Mouse (Mus musculus) stomach, embryonic 15.5 days (tissue): Measurements from ENCODE around the gene Cln5. TPM values are rescaled to one million over a fixed set of nuclear protein-coding genes. Genes with fewer than 3 reads are reported as not detected.

Source experiments
- ATAC-seq: fragments of 200-750 bp; cut with Nextera tagmentation; 2 replicates; pipeline ENCODE4 v1.8.0; 2017; ENCODE audit warnings: low read depth, moderate number of reproducible peaks, moderate TSS enrichment; ENCODE audit not compliant: insufficient read depth, low FRiP score
- H3K27ac ChIP-seq: fragments of 300-500 bp; sonication (generic); 2 replicates; pipeline ENCODE4 v1.5.1; 2015; ENCODE audit warnings: mild to moderate bottlenecking, inconsistent platforms
- H3K27me3 ChIP-seq: fragments of 300-500 bp; sonication (generic); replicated peaks from 2 replicates; pipeline ENCODE4 v1.6.1; 2015; ENCODE audit warnings: inconsistent platforms
- H3K36me3 ChIP-seq: fragments of 300-500 bp; sonication (generic); 2 replicates; pipeline ENCODE4 v1.6.1; 2015; ENCODE audit warnings: inconsistent platforms
- H3K4me1 ChIP-seq: fragments of 300-500 bp; sonication (generic); 2 replicates; pipeline ENCODE4 v1.6.1; 2015; ENCODE audit warnings: inconsistent platforms
- H3K4me2 ChIP-seq: fragments of 300-500 bp; sonication (generic); 2 replicates; pipeline ENCODE4 v1.6.1; 2015; ENCODE audit warnings: mild to moderate bottlenecking, inconsistent platforms
- H3K4me3 ChIP-seq: fragments of 300-500 bp; sonication (generic); replicated peaks from 2 replicates; pipeline ENCODE4 v1.5.1; 2015; ENCODE audit warnings: inconsistent platforms
- H3K9ac ChIP-seq: fragments of 300-500 bp; sonication (generic); 2 replicates; pipeline ENCODE4 v1.6.1; 2015; ENCODE audit warnings: inconsistent platforms
- H3K9me3 ChIP-seq: fragments of 300-500 bp; sonication (generic); 2 replicates; pipeline ENCODE4 v1.6.1; 2016; ENCODE audit warnings: inconsistent platforms
- WGBS: fragments of 180-500 bp; shearing (Covaris S2); methylation state at CpG from one replicate; pipeline ENCODE4 v1.1.7; 2015; 5-methylcytosine and 5-hydroxymethylcytosine counted together
- polyA plus RNA-seq: library from polyadenylated mRNA; unstranded; fragments of >200 nt; fragmentation: Nextera tagmentation; extraction: Ambion mirVana; gene quantifications from 2 replicates; pipeline ENCODE4 v1.2.1, GENCODE M21; 2015

Gene Cln5
- polyA plus RNA-seq, 1 experiment from 2014 or later, result 29.2 TPM

- no peaks in the 10 kb centered on the region for H3K27me3 ChIP-seq
- H3K4me3 ChIP-seq, result peak overlapping the region; percentile 85
- H3K4me2 ChIP-seq, result peak overlapping the region; percentile 59
- ATAC-seq, result peak; percentile 84
- under 1% methylated on average over 69 of the region's 86 CpGs for WGBS
- no peaks in the 10 kb centered on the region for H3K9me3 ChIP-seq
- peaks cover 18% of the 10 kb centered on the region for H3K4me1 ChIP-seq
- H3K27ac ChIP-seq, result peak overlapping the region; percentile 99
- peak overlapping the region; percentile 93 for H3K9ac ChIP-seq
- H3K36me3 ChIP-seq, result 0 out of 2 replicates have a peak, but pooled peaks cover 3% of the 10 kb centered on the region
Measured at GRCm38 (mm10) chr14:103098587-103099235, 28.7 kb downstream of the Cln5 start.

- Histone ChIP-seq H3K4me2 (peak within 1 kb of the TSS; percentile 59), H3K4me3 (peak within 1 kb of the TSS; percentile 85), H3K36me3 (0 out of 2 replicates have a peak, but pooled peaks cover 3% of the 10 kb centered on the region), H3K27me3 (no peaks in the 10 kb centered on the region), H3K9ac (peak within 1 kb of the TSS; percentile 93), H3K9me3 (no peaks in the 10 kb centered on the region), H3K4me1 (peaks cover 16% of the 10 kb centered on the region), H3K27ac (peak within 1 kb of the TSS; percentile 99)
- peak; percentile 94 for ATAC-seq
- WGBS, result under 1% methylated on average over 88 of the region's 88 CpGs
Measured at GRCm38 (mm10) chr14:103099238-103099933, 29.4 kb downstream of the Cln5 start, which contains the start of gene Fbxl3. Gene Fbxl3, minus strand, starts transcription at chr14:103099566.

GRCm38 (mm10) chr14:103100296-103100695 lies 30.3 kb downstream of the Cln5 start:
- 0 out of 2 replicates have a peak, but pooled peaks cover 3% of the 10 kb centered on the region for H3K36me3 ChIP-seq
- H3K9me3 ChIP-seq, result no peaks in the 10 kb centered on the region
- H3K27me3 ChIP-seq, result no peaks in the 10 kb centered on the region
- H3K27ac ChIP-seq, result peak overlapping the region; percentile 26; the same call in 1 of the 2 replicates
- H3K4me2 ChIP-seq, result no peak overlapping the region
- H3K4me3 ChIP-seq, result no peak overlapping the region
- WGBS, result 74% methylated on average over 13 of the region's 13 CpGs
- no peak overlapping the region for H3K9ac ChIP-seq
- peaks cover 16% of the 10 kb centered on the region for H3K4me1 ChIP-seq
- no peak for ATAC-seq

DNA sequence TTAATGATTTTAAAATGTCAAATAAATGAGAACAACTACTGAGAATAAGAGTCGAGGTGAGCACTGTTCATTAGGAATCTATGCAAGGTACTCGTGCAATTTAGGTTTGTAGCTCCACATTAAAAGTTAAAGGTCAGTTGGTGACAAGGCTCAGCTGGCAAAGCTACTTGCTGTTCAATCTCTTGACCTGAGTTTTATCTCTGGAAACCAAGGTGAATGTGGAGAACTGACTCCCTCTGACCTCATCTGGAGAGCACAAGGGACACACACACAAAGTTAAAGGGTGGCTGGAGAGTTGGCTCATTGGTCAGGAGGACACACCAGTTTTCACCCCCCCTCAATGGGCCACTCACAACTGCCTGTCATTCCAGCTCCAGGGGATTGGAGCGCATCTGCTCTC lies 31.2 kb downstream of the Cln5 start:
- H3K27ac ChIP-seq, result peak overlapping the region; percentile 35; the same call in 1 of the 2 replicates
- no peaks in the 10 kb centered on the region for H3K9me3 ChIP-seq
- WGBS, result 54% methylated on average over 3 of the region's 3 CpGs
- no peak overlapping the region for H3K4me3 ChIP-seq
- no peak overlapping the region for H3K4me2 ChIP-seq
- H3K36me3 ChIP-seq, result 0 out of 2 replicates have a peak, but pooled peaks cover 2% of the 10 kb centered on the region
- no peaks in the 10 kb centered on the region for H3K27me3 ChIP-seq
- peaks cover 16% of the 10 kb centered on the region for H3K4me1 ChIP-seq
- ATAC-seq, result no peak
- H3K9ac ChIP-seq, result no peak overlapping the region

DNA sequence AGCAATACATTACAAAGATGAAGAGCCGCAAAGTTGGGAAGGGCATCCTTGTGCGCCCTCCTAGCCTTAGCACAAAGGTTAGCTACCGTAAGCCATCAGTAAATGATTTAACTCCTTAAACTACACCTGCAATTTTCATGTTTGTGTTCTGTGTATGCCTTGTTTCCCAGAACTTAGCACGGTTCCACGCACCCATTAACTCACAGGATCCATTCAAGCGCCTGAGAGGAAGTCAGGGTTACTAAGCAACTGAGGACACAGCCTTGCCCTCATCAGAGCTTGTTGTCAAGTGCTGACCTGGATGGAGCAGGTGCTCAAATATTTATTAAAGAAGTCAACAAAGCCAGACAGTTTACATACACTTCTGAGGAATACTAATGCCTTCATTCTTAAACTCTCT lies 32.2 kb downstream of the Cln5 start:
- Histone ChIP-seq H3K4me2 (no peak overlapping the region), H3K4me1 (peaks cover 14% of the 10 kb centered on the region), H3K36me3 (no peaks in the 10 kb centered on the region), H3K9me3 (no peaks in the 10 kb centered on the region), H3K27ac (no peak overlapping the region), H3K27me3 (no peaks in the 10 kb centered on the region), H3K9ac (no peak overlapping the region), H3K4me3 (no peak overlapping the region)
- no peak for ATAC-seq
- WGBS, result 41% methylated on average over 6 of the region's 6 CpGs

DNA sequence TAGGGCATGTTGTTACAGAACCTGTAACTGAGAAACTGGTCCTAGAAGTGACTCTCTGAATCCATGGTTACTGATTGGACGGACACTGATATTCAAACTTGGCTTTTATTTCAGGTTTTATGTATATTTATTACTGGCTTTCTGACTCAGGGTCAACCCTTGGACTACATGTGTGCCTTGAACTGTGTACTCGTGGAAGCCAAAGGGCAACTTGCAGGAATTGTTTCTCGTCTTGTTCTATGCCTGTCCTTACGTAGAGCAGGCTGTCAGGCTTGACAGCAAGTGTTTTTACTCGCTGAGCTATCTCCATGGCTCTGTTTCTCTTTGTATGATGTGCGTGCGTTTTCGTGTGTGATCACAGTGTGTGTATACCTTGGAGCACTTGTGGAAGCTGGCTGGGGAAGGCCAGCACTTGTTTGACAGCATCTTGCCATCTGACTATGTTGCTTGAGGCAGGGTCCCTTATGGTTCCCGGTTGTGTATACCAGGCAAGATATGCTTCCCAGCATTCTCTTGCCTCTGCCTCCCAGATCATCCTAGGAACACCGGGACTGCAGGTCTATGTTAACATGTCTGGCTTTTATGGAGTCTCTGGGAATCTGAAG lies 32.8 kb downstream of the Cln5 start:
- Histone ChIP-seq H3K9me3 (no peaks in the 10 kb centered on the region), H3K27ac (0 out of 2 replicates have a peak overlapping the region, but pooled peaks have one; percentile 11), H3K4me1 (peaks cover 11% of the 10 kb centered on the region; the same call in 1 of the 2 replicates), H3K36me3 (no peaks in the 10 kb centered on the region), H3K9ac (no peak overlapping the region), H3K4me3 (no peak overlapping the region), H3K4me2 (no peak overlapping the region), H3K27me3 (no peaks in the 10 kb centered on the region)
- 50% methylated on average over 10 of the region's 10 CpGs for WGBS
- no peak for ATAC-seq

- H3K27ac ChIP-seq, result no peak overlapping the region
- ATAC-seq, result no peak; the same call in 1 of the 2 replicates
Measured at GRCm38 (mm10) chr14:103106301-103106700, 36.3 kb downstream of the Cln5 start.

GRCm38 (mm10) chr14:103109971-103110370 lies 40.0 kb downstream of the Cln5 start:
- ATAC-seq, result no peak
- H3K9me3 ChIP-seq, result no peaks in the 10 kb centered on the region
- 74% methylated on average over 4 of the region's 4 CpGs for WGBS
- H3K4me1 ChIP-seq, result no peaks in the 10 kb centered on the region
- no peak overlapping the region for H3K27ac ChIP-seq
- H3K27me3 ChIP-seq, result no peaks in the 10 kb centered on the region
- no peak overlapping the region for H3K4me2 ChIP-seq
- H3K4me3 ChIP-seq, result no peak overlapping the region
- H3K36me3 ChIP-seq, result peaks cover 6% of the 10 kb centered on the region; the same call in 1 of the 2 replicates
- no peak overlapping the region for H3K9ac ChIP-seq

More at GRCm38 (mm10) chr14:103106301-103106700, 36.3 kb downstream of the Cln5 start:
- WGBS, result 81% methylated on average over 2 of the region's 2 CpGs
- no peaks in the 10 kb centered on the region for H3K9me3 ChIP-seq
- no peak overlapping the region for H3K4me3 ChIP-seq
- no peak overlapping the region for H3K4me2 ChIP-seq
- no peaks in the 10 kb centered on the region for H3K27me3 ChIP-seq
- H3K4me1 ChIP-seq, result peaks cover 4% of the 10 kb centered on the region; the same call in 1 of the 2 replicates
- no peak overlapping the region for H3K9ac ChIP-seq
- no peaks in the 10 kb centered on the region for H3K36me3 ChIP-seq

DNA sequence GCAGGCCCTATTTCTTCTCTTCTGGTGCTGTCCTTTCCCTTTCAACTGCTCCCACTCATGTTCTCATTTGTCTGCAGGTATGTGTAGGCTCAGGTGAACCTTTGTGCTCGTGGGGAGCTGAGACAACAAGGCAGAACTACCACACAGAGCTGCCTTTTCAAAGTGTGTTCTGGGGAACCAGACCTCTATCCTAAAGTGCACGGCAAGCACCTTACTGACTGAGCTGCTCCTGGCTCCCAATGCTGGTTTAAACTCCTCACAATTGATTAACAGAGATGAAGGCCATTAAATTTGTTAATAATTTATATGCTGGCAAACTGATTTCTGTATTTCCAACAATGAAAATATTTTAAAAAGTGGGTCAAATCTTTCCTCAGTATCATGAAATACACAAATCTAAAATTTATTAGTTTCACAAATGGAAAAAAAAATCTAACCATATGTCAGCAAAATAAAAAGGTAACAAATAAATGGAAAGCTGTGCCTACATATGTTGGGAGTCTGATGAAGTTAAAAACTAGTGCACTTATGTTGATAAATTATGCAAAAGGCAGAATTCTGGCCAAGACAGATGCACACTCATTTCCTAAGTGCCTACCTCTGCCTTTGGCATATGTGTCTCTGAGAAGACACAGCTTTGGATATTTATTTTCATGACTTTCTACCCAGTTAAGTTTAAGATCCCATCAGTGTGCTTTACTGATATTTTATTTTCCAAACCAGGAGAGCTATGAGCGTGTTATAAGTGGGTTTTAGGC lies 42.8 kb downstream of the Cln5 start:
- ATAC-seq, result no peak
- Histone ChIP-seq H3K36me3 (peaks cover 22% of the 10 kb centered on the region; the same call in 1 of the 2 replicates), H3K9me3 (no peaks in the 10 kb centered on the region), H3K27me3 (no peaks in the 10 kb centered on the region), H3K4me1 (no peaks in the 10 kb centered on the region), H3K27ac (no peak overlapping the region), H3K4me3 (no peak overlapping the region), H3K4me2 (no peak overlapping the region), H3K9ac (no peak overlapping the region)
- WGBS, result 81% methylated on average over 3 of the region's 3 CpGs

GRCm38 (mm10) chr14:103114994-103115670 lies 45.1 kb downstream of the Cln5 start:
- WGBS, result 94% methylated on average over 3 of the region's 3 CpGs
- H3K27ac ChIP-seq, result no peak overlapping the region
- no peak; the same call in 1 of the 2 replicates for ATAC-seq
- H3K9me3 ChIP-seq, result no peaks in the 10 kb centered on the region
- no peak overlapping the region for H3K4me2 ChIP-seq
- H3K27me3 ChIP-seq, result no peaks in the 10 kb centered on the region
- no peaks in the 10 kb centered on the region for H3K4me1 ChIP-seq
- H3K9ac ChIP-seq, result no peak overlapping the region
- H3K36me3 ChIP-seq, result peaks cover 31% of the 10 kb centered on the region
- no peak overlapping the region for H3K4me3 ChIP-seq

GRCm38 (mm10) chr14:103125756-103126155 lies 55.7 kb downstream of the Cln5 start:
- H3K9ac ChIP-seq, result no peak overlapping the region
- peaks cover 26% of the 10 kb centered on the region for H3K36me3 ChIP-seq
- H3K4me1 ChIP-seq, result no peaks in the 10 kb centered on the region
- ATAC-seq, result no peak
- no peak overlapping the region for H3K4me2 ChIP-seq
- no peaks in the 10 kb centered on the region for H3K27me3 ChIP-seq
- H3K9me3 ChIP-seq, result no peaks in the 10 kb centered on the region
- 79% methylated on average over 6 of the region's 6 CpGs for WGBS
- H3K4me3 ChIP-seq, result no peak overlapping the region
- no peak overlapping the region for H3K27ac ChIP-seq
